Comparison of ENCODE assay signal across 18 mouse cellular contexts in the genomic region with DNA sequence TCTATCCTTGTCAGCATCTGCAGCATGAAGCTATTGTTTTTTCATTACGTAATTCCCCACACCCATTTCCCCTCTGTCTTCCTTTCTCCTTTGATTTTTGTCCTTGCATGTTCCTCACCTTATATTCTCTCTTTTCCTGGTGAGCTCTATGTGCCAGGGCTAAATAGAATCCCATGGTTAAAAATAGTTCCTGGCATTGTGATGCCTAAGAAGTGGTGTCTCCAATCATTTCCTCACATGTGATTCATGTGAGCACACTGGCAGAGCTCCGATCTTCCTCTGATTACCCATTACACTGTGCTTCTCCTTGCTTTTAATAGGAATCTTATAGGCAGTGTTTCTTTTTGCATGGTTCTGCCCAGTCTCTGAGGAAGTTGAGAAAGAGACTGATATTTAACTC.
"Had no signal": no experiment of that assay in that cellular context is flagged by ENCODE, and none has a peak within 500 bp of the region (broad histone marks: within the 10 kb centered on the region; RNA-seq: fewer than 3 reads in every experiment).

No protein-coding gene starts in this region.

- H3K4me2 ChIP-seq: kidney, embryonic 15.5 days; liver, embryonic 13.5 days; midbrain, embryonic 12.5 days; midbrain, embryonic 15.5 days; neural tube, embryonic 12.5 days; neural tube, embryonic 15.5 days had no signal

- ATAC-seq: midbrain, embryonic 15.5 days had no signal

- H3K9ac ChIP-seq: kidney, embryonic 15.5 days; liver, embryonic 13.5 days; midbrain, embryonic 12.5 days; midbrain, embryonic 15.5 days; neural tube, embryonic 12.5 days; neural tube, embryonic 15.5 days had no signal

- DNase-seq: kidney, adult 11 months; kidney, adult 8-10 months; kidney, postnatal 10 days; kidney, postnatal 36 days; layer of hippocampus, postnatal 36 days; liver, embryonic 13.5 days; right cerebral cortex, adult 18-20 months; right cerebral cortex, postnatal 14 days; thymus, adult 2 months; thymus, postnatal 14 days; thymus, postnatal 4 days had no signal

- H3K4me1 ChIP-seq: kidney, embryonic 15.5 days; liver, embryonic 13.5 days; midbrain, embryonic 12.5 days; midbrain, embryonic 15.5 days; neural tube, embryonic 12.5 days; neural tube, embryonic 15.5 days had no signal

- H3K4me3 ChIP-seq: kidney, embryonic 15.5 days; left cerebral cortex, adult 2 months; liver, embryonic 13.5 days; midbrain, embryonic 12.5 days; midbrain, embryonic 15.5 days; neural tube, embryonic 12.5 days; neural tube, embryonic 15.5 days had no signal

- H3K36me3 ChIP-seq: kidney, embryonic 15.5 days; liver, embryonic 13.5 days; midbrain, embryonic 12.5 days; midbrain, embryonic 15.5 days; neural tube, embryonic 12.5 days; neural tube, embryonic 15.5 days had no signal

- H3K27me3 ChIP-seq: kidney, embryonic 15.5 days; liver, embryonic 13.5 days; midbrain, embryonic 12.5 days; midbrain, embryonic 15.5 days; neural tube, embryonic 12.5 days; neural tube, embryonic 15.5 days had no signal

- H3K9me3 ChIP-seq: kidney, embryonic 15.5 days; liver, embryonic 13.5 days; midbrain, embryonic 12.5 days; midbrain, embryonic 15.5 days; neural tube, embryonic 12.5 days; neural tube, embryonic 15.5 days had no signal

- H3K27ac ChIP-seq: kidney, embryonic 15.5 days; left cerebral cortex, adult 2 months; liver, embryonic 13.5 days; macrophage; midbrain, embryonic 12.5 days; midbrain, embryonic 15.5 days; neural tube, embryonic 12.5 days; neural tube, embryonic 15.5 days had no signal
